In the genomic region with DNA sequence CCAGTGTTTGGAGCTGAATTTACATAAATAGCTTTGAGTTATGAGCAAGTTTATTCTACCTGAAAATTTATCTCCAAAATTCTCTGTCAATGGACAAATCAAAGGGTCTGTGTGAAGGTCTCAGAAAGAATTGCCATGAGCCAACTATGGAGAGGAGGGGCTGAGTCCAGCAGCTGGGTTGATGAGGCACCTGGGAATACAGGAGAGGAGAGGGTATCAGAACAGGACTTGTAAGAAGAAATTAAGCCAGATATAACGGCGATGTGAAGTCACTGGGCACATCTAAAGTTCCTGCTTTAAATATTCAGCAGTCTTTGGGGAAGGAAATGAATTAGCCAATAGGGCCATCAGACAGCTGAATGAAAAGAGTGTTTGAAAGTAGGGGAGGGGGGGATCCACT, we compare ENCODE assay signal across 10 mouse cellular contexts.
DNase-seq lines count a peak whose midpoint lies in the region; ATAC-seq and TF ChIP-seq lines count a peak whose summit lies in the region.
"Had no signal": no experiment of that assay in that cellular context is flagged by ENCODE, and none has a peak within 500 bp of the region (broad histone marks: within the 10 kb centered on the region; RNA-seq: fewer than 3 reads in every experiment).

No protein-coding gene starts in this region.

- no peak for TF ChIP-seq EP300 in stomach, postnatal 0 days (optimal IDR thresholded peaks at IDR 0.05)

- no peak for ATAC-seq in hindbrain, embryonic 16.5 days
- ATAC-seq in stomach, embryonic 14.5 days (ENCODE audit: insufficient number of reproducible peaks, insufficient read depth, low FRiP score, low read depth): no peak
- ATAC-seq in stomach, postnatal 0 days (ENCODE audit: low FRiP score, low TSS enrichment): no peak
- peak; percentile 43 for ATAC-seq in midbrain, embryonic 11.5 days (ENCODE audit: low FRiP score)
- ATAC-seq in stomach, embryonic 16.5 days (ENCODE audit: insufficient read depth, low FRiP score): no peak

- DNase-seq in hindbrain, embryonic 10.5 days (ENCODE audit: low spot score): no peak
- no peak for DNase-seq in stomach, postnatal 0 days (ENCODE audit: low spot score)
- peak; percentile 85 for DNase-seq in midbrain, embryonic 11.5 days (ENCODE audit: low spot score, missing footprints)
- no peak for DNase-seq in adipocyte (ENCODE audit: low spot score)
- DNase-seq in gastrocnemius, postnatal 36 days: no peak

- intact Hi-C loops in gastrocnemius, postnatal 36 days (cut with DNase I): loop anchor here (1.0 to 10.0 kb wide), 2 partner anchors 524 to 649 kb away; no protein-coding TSS in a partner anchor

- WGBS in hindbrain, embryonic 10.5 days: 53% methylated on average over 2 of the region's 2 CpGs
- WGBS in hindbrain, embryonic 16.5 days: 19% methylated on average over 2 of the region's 2 CpGs
- WGBS in stomach, embryonic 14.5 days: 43% methylated on average over 2 of the region's 2 CpGs
- 38% methylated on average over 2 of the region's 2 CpGs for WGBS in stomach, postnatal 0 days
- 43% methylated on average over 2 of the region's 2 CpGs for WGBS in midbrain, embryonic 11.5 days
- 42% methylated on average over 2 of the region's 2 CpGs for WGBS in stomach, embryonic 16.5 days

- no peak overlapping the region for H3K4me2 ChIP-seq in hindbrain, embryonic 16.5 days (ENCODE audit: low read length)
- no peak overlapping the region for H3K4me2 ChIP-seq in stomach, embryonic 14.5 days (replicated peaks; ENCODE audit: low read depth, low read length)
- H3K4me2 ChIP-seq in stomach, postnatal 0 days (replicated peaks; ENCODE audit: low read depth): no peak overlapping the region
- no peak overlapping the region for H3K4me2 ChIP-seq in midbrain, embryonic 11.5 days
- no peak overlapping the region for H3K4me2 ChIP-seq in stomach, embryonic 16.5 days (ENCODE audit: low read depth, low read length)
- H3K4me2 ChIP-seq: heart, embryonic 15.5 days had no signal

- no peaks in the 10 kb centered on the region for H3K9me3 ChIP-seq in hindbrain, embryonic 10.5 days
- H3K9me3 ChIP-seq in hindbrain, embryonic 16.5 days (ENCODE audit: control insufficient read depth, low read length): no peaks in the 10 kb centered on the region
- no peaks in the 10 kb centered on the region for H3K9me3 ChIP-seq in stomach, embryonic 14.5 days (ENCODE audit: control insufficient read depth, low read depth, low read length)
- H3K9me3 ChIP-seq in stomach, postnatal 0 days (ENCODE audit: control insufficient read depth, low read length): no peaks in the 10 kb centered on the region
- no peaks in the 10 kb centered on the region for H3K9me3 ChIP-seq in midbrain, embryonic 11.5 days (ENCODE audit: control insufficient read depth, low read length)
- no peaks in the 10 kb centered on the region for H3K9me3 ChIP-seq in stomach, embryonic 16.5 days (replicated peaks; ENCODE audit: control insufficient read depth, low read length)
- H3K9me3 ChIP-seq: heart, embryonic 15.5 days had no signal

- H3K9ac ChIP-seq in hindbrain, embryonic 16.5 days (ENCODE audit: low read depth, low read length): no peak overlapping the region
- H3K9ac ChIP-seq in stomach, embryonic 14.5 days (replicated peaks; ENCODE audit: low read depth, low read length): no peak overlapping the region
- H3K9ac ChIP-seq in stomach, postnatal 0 days (ENCODE audit: low read length): no peak overlapping the region
- H3K9ac ChIP-seq in midbrain, embryonic 11.5 days (ENCODE audit: low read length): no peak overlapping the region
- no peak overlapping the region for H3K9ac ChIP-seq in stomach, embryonic 16.5 days (ENCODE audit: low read length)
- H3K9ac ChIP-seq: heart, embryonic 15.5 days; liver, postnatal 0 days had no signal

- no peaks in the 10 kb centered on the region for H3K27me3 ChIP-seq in hindbrain, embryonic 10.5 days (ENCODE audit: insufficient read depth, poor library complexity, severe bottlenecking)
- H3K27me3 ChIP-seq in hindbrain, embryonic 16.5 days (replicated peaks; ENCODE audit: control insufficient read depth, insufficient read depth, low read length): no peaks in the 10 kb centered on the region
- no peaks in the 10 kb centered on the region for H3K27me3 ChIP-seq in stomach, embryonic 14.5 days (ENCODE audit: control insufficient read depth, insufficient read depth, low read length)
- H3K27me3 ChIP-seq in stomach, postnatal 0 days (ENCODE audit: control insufficient read depth, insufficient read depth, low read length): no peaks in the 10 kb centered on the region
- H3K27me3 ChIP-seq in midbrain, embryonic 11.5 days (ENCODE audit: control insufficient read depth, insufficient read depth, low read length): no peaks in the 10 kb centered on the region
- no peaks in the 10 kb centered on the region for H3K27me3 ChIP-seq in stomach, embryonic 16.5 days (ENCODE audit: control insufficient read depth, insufficient read depth, low read length)

- H3K4me1 ChIP-seq in hindbrain, embryonic 10.5 days (replicated peaks): peaks cover 51% of the 10 kb centered on the region
- H3K4me1 ChIP-seq in hindbrain, embryonic 16.5 days (ENCODE audit: control insufficient read depth, insufficient read depth, low read depth, low read length): peaks cover 19% of the 10 kb centered on the region
- peaks cover 6% of the 10 kb centered on the region for H3K4me1 ChIP-seq in stomach, embryonic 14.5 days (ENCODE audit: control insufficient read depth, insufficient read depth, low read length)
- no peaks in the 10 kb centered on the region for H3K4me1 ChIP-seq in stomach, postnatal 0 days (replicated peaks; ENCODE audit: control insufficient read depth, insufficient read depth)
- peaks cover 33% of the 10 kb centered on the region for H3K4me1 ChIP-seq in midbrain, embryonic 11.5 days (ENCODE audit: control insufficient read depth, insufficient read depth, low read length)
- H3K4me1 ChIP-seq in stomach, embryonic 16.5 days (ENCODE audit: control insufficient read depth, insufficient read depth, low read length): no peaks in the 10 kb centered on the region; the same call in none of the 2 replicates
- H3K4me1 ChIP-seq: heart, embryonic 15.5 days had no signal

- peak overlapping the region; percentile 77 for H3K27ac ChIP-seq in hindbrain, embryonic 10.5 days
- no peak overlapping the region for H3K27ac ChIP-seq in hindbrain, embryonic 16.5 days (ENCODE audit: low read depth, low read length)
- H3K27ac ChIP-seq in stomach, embryonic 14.5 days (ENCODE audit: low read length): peak overlapping the region; percentile 49
- no peak overlapping the region for H3K27ac ChIP-seq in stomach, postnatal 0 days (replicated peaks)
- H3K27ac ChIP-seq in midbrain, embryonic 11.5 days (ENCODE audit: low read depth, low read length): peak overlapping the region; percentile 67
- H3K27ac ChIP-seq in stomach, embryonic 16.5 days (ENCODE audit: low read length): peak overlapping the region; percentile 51; the same call in 1 of the 2 replicates
- H3K27ac ChIP-seq: heart, embryonic 15.5 days had no signal

- H3K4me3 ChIP-seq in hindbrain, embryonic 10.5 days: no peak overlapping the region
- H3K4me3 ChIP-seq in hindbrain, embryonic 16.5 days (ENCODE audit: low read length): no peak overlapping the region
- no peak overlapping the region for H3K4me3 ChIP-seq in stomach, embryonic 14.5 days (ENCODE audit: low read depth, low read length)
- no peak overlapping the region for H3K4me3 ChIP-seq in stomach, postnatal 0 days (ENCODE audit: low read depth, low read length)
- no peak overlapping the region for H3K4me3 ChIP-seq in midbrain, embryonic 11.5 days (ENCODE audit: low read depth, low read length)
- H3K4me3 ChIP-seq in stomach, embryonic 16.5 days (replicated peaks; ENCODE audit: low read length): no peak overlapping the region
- H3K4me3 ChIP-seq: heart, embryonic 15.5 days had no signal

- no peaks in the 10 kb centered on the region for H3K36me3 ChIP-seq in hindbrain, embryonic 10.5 days
- H3K36me3 ChIP-seq in hindbrain, embryonic 16.5 days (ENCODE audit: control insufficient read depth, insufficient read depth, low read length): no peaks in the 10 kb centered on the region
- H3K36me3 ChIP-seq in stomach, embryonic 14.5 days (ENCODE audit: control insufficient read depth, insufficient read depth, low read length): no peaks in the 10 kb centered on the region
- no peaks in the 10 kb centered on the region for H3K36me3 ChIP-seq in stomach, postnatal 0 days (ENCODE audit: control insufficient read depth, insufficient read depth, low read length)
- H3K36me3 ChIP-seq in midbrain, embryonic 11.5 days (ENCODE audit: control insufficient read depth, insufficient read depth, low read length): no peaks in the 10 kb centered on the region
- H3K36me3 ChIP-seq in stomach, embryonic 16.5 days (ENCODE audit: control insufficient read depth, insufficient read depth, low read length): no peaks in the 10 kb centered on the region
- H3K36me3 ChIP-seq: heart, embryonic 15.5 days had no signal

- TF ChIP-seq CTCF in stomach, postnatal 0 days (IDR thresholded peaks at IDR 0.05; ENCODE audit: low read depth): no peak

Comparison
In these comparisons a context has a peak if more than half of its experiments do, and no peak if none do; other contexts are left out.
1. H3K27ac ChIP-seq: peak in hindbrain, embryonic 10.5 days (single experiment), stomach, embryonic 14.5 days (single experiment), midbrain, embryonic 11.5 days (single experiment) and stomach, embryonic 16.5 days (single experiment); none in hindbrain, embryonic 16.5 days (single experiment) and stomach, postnatal 0 days (single experiment).